Mouse (Mus musculus) CH12.LX (cell line): ENCODE measurements around the gene Abhd2. TPM values are rescaled to one million over a fixed set of nuclear protein-coding genes. Genes with fewer than 3 reads are reported as not detected.

Experiments
- DNase-seq: peaks from one replicate; pipeline ENCODE4 v3.0.0-alpha.2; 2013; ENCODE audit errors: extremely low read depth
- H3K27ac ChIP-seq: 2 replicates; pipeline ENCODE4 v1.5.1; 2012; ENCODE audit warnings: low read depth, mild to moderate bottlenecking, control low read depth, moderate library complexity; ENCODE audit not compliant: insufficient read depth
- H3K27me3 ChIP-seq: replicated peaks from 2 replicates; pipeline ENCODE3; 2012; ENCODE audit warnings: inconsistent platforms
- H3K36me3 ChIP-seq, 2 experiments: replicated peaks in 1 of 2; 2 replicates each; pipeline versions ENCODE3 to v1.6.1; 2012; ENCODE audit warnings: inconsistent platforms in 1 of 2, low read length in 1 of 2, mild to moderate bottlenecking in 1 of 2, mixed read lengths in 1 of 2, moderate library complexity in 1 of 2; ENCODE audit not compliant: control insufficient read depth in 1 of 2, insufficient read depth in 1 of 2
- H3K4me1 ChIP-seq, 2 experiments: 2 replicates each; pipeline ENCODE4 v1.6.1; 2012; ENCODE audit warnings: inconsistent platforms in 1 of 2, moderate library complexity in 1 of 2; ENCODE audit not compliant: insufficient read depth in 2 of 2, control insufficient read depth in 1 of 2
- H3K4me2 ChIP-seq: 2 replicates; pipeline ENCODE4 v1.6.1; 2012; ENCODE audit warnings: low read depth, mild to moderate bottlenecking, control low read depth; ENCODE audit not compliant: poor library complexity, insufficient read depth, severe bottlenecking
- H3K4me3 ChIP-seq, 3 experiments: fragments of 150-350 bp in 1 of 3; sonication (generic) in 1 of 3; replicated peaks in 1 of 3; 2 replicates each; pipeline versions ENCODE3 to v1.5.1; 2011 to 2012; ENCODE audit warnings: low read depth in 2 of 3, low read length in 2 of 3, mild to moderate bottlenecking in 2 of 3, moderate library complexity in 2 of 3, control low read depth in 1 of 3, improper control_type of control experiment in 1 of 3, inconsistent platforms in 1 of 3, mixed read lengths in 1 of 3; ENCODE audit not compliant: poor library complexity in 1 of 3
- H3K79me2 ChIP-seq: replicated peaks from 2 replicates; pipeline ENCODE4 v1.6.1; 2012; ENCODE audit warnings: mild to moderate bottlenecking, moderate library complexity; ENCODE audit not compliant: control insufficient read depth, poor library complexity, insufficient read depth, severe bottlenecking; ENCODE audit errors: extremely low read depth
- H3K9ac ChIP-seq: 2 replicates; pipeline ENCODE4 v1.6.1; 2012; ENCODE audit warnings: low read depth, mild to moderate bottlenecking, control low read depth, moderate library complexity; ENCODE audit not compliant: insufficient read depth
- H3K9me3 ChIP-seq: replicated peaks from 2 replicates; pipeline ENCODE3; 2012; ENCODE audit warnings: low read length, inconsistent platforms, mixed read lengths
- BHLHE40 ChIP-seq: IDR thresholded peaks from 2 replicates; pipeline ENCODE4 v1.6.1; 2011; ENCODE audit warnings: mild to moderate bottlenecking, low read depth, low read length, improper control_type of control experiment
- CHD1 ChIP-seq: IDR thresholded peaks from 2 replicates; pipeline ENCODE4 v1.6.1; 2012; ENCODE audit warnings: low read depth, low read length, improper control_type of control experiment, inconsistent platforms
- CHD2 ChIP-seq: IDR thresholded peaks from 2 replicates; pipeline ENCODE4 v1.6.1; 2011; ENCODE audit warnings: low read length, improper control_type of control experiment
- CTCF ChIP-seq, 2 experiments: IDR thresholded peaks in 1 of 2; conservative IDR thresholded peaks in 1 of 2; 2 replicates each; pipeline ENCODE4 v1.5.1; 2011 to 2012; ENCODE audit warnings: low read depth in 2 of 2, low read length in 2 of 2, improper control_type of control experiment in 1 of 2, inconsistent platforms in 1 of 2, mild to moderate bottlenecking in 1 of 2, moderate library complexity in 1 of 2
- ELF1 ChIP-seq: IDR thresholded peaks from 2 replicates; pipeline ENCODE4 v1.6.1; 2014; ENCODE audit warnings: low read depth, mild to moderate bottlenecking, inconsistent platforms, low read length, improper control_type of control experiment
- ETS1 ChIP-seq: conservative IDR thresholded peaks from 2 replicates; pipeline ENCODE4 v1.6.1; 2012; ENCODE audit warnings: low read depth, mild to moderate bottlenecking, inconsistent platforms, low read length, improper control_type of control experiment, moderate library complexity
- GABPA ChIP-seq: IDR thresholded peaks from 2 replicates; pipeline ENCODE4 v1.6.1; 2012; ENCODE audit warnings: low read depth, low read length, improper control_type of control experiment, inconsistent platforms; ENCODE audit not compliant: insufficient replicate concordance
- HCFC1 ChIP-seq: IDR thresholded peaks from 2 replicates; pipeline ENCODE4 v1.6.1; 2012; ENCODE audit warnings: low read depth, mild to moderate bottlenecking, inconsistent platforms, low read length, improper control_type of control experiment
- IRF4 ChIP-seq: IDR thresholded peaks from 2 replicates; pipeline ENCODE4 v1.6.1; 2014; ENCODE audit warnings: low read depth, mild to moderate bottlenecking, inconsistent platforms, low read length, improper control_type of control experiment
- JUND ChIP-seq: conservative IDR thresholded peaks from 2 replicates; pipeline ENCODE4 v1.6.1; 2011; ENCODE audit warnings: low read depth, low read length, improper control_type of control experiment
- KAT2A ChIP-seq: IDR thresholded peaks from 2 replicates; pipeline ENCODE4 v1.6.1; 2012; ENCODE audit warnings: low read length, improper control_type of control experiment, inconsistent platforms; ENCODE audit not compliant: insufficient replicate concordance
- MAFK ChIP-seq: IDR thresholded peaks from 2 replicates; pipeline ENCODE4 v1.6.1; 2011; ENCODE audit warnings: low read length, improper control_type of control experiment; ENCODE audit not compliant: insufficient replicate concordance
- MAZ ChIP-seq: IDR thresholded peaks from 2 replicates; pipeline ENCODE4 v1.6.1; 2012; ENCODE audit warnings: low read depth, mild to moderate bottlenecking, inconsistent platforms, low read length, improper control_type of control experiment, moderate library complexity
- MEF2A ChIP-seq: IDR thresholded peaks from 2 replicates; pipeline ENCODE4 v1.6.1; 2014; ENCODE audit warnings: low read depth, mild to moderate bottlenecking, inconsistent platforms, low read length, improper control_type of control experiment, borderline replicate concordance
- MXI1 ChIP-seq: IDR thresholded peaks from 2 replicates; pipeline ENCODE4 v1.6.1; 2011; ENCODE audit warnings: mild to moderate bottlenecking, low read depth, low read length, improper control_type of control experiment
- NELFE ChIP-seq: IDR thresholded peaks from 2 replicates; pipeline ENCODE4 v1.6.1; 2011; ENCODE audit warnings: low read depth, low read length, improper control_type of control experiment
- NRF1 ChIP-seq: IDR thresholded peaks from 2 replicates; pipeline ENCODE4 v1.6.1; 2014; ENCODE audit warnings: low read depth, mild to moderate bottlenecking, inconsistent platforms, low read length, improper control_type of control experiment, moderate library complexity
- POLR2A ChIP-seq: IDR thresholded peaks from 2 replicates; pipeline ENCODE4 v1.6.1; 2011; ENCODE audit warnings: low read depth, mild to moderate bottlenecking, improper control_type of control experiment, low read length
- POLR2AphosphoS2 ChIP-seq: IDR thresholded peaks from 2 replicates; pipeline ENCODE4 v1.6.1; 2011; ENCODE audit warnings: low read depth, low read length, improper control_type of control experiment
- RAD21 ChIP-seq: IDR thresholded peaks from 2 replicates; pipeline ENCODE4 v1.6.1; 2011; ENCODE audit warnings: low read depth, mild to moderate bottlenecking, low read length, improper control_type of control experiment, moderate library complexity
- RCOR1 ChIP-seq: conservative IDR thresholded peaks from 2 replicates; pipeline ENCODE4 v1.6.1; 2012; ENCODE audit warnings: low read depth, mild to moderate bottlenecking, inconsistent platforms, low read length, improper control_type of control experiment
- SIN3A ChIP-seq: IDR thresholded peaks from 2 replicates; pipeline ENCODE4 v1.6.1; 2012; ENCODE audit warnings: low read length, improper control_type of control experiment, inconsistent platforms
- SMC3 ChIP-seq: IDR thresholded peaks from 2 replicates; pipeline ENCODE4 v1.6.1; 2011; ENCODE audit warnings: low read depth, low read length, improper control_type of control experiment
- TBP ChIP-seq: conservative IDR thresholded peaks from 2 replicates; pipeline ENCODE4 v1.6.1; 2011; ENCODE audit warnings: low read depth, low read length, improper control_type of control experiment
- USF2 ChIP-seq: conservative IDR thresholded peaks from 2 replicates; pipeline ENCODE4 v1.6.1; 2011; ENCODE audit warnings: low read depth, low read length, improper control_type of control experiment
- ZC3H11A ChIP-seq: IDR thresholded peaks from 2 replicates; pipeline ENCODE4 v1.6.1; 2012; ENCODE audit warnings: low read depth, mild to moderate bottlenecking, inconsistent platforms, low read length, improper control_type of control experiment
- ZMIZ1 ChIP-seq: IDR thresholded peaks from 2 replicates; pipeline ENCODE4 v1.6.1; 2012; ENCODE audit warnings: low read depth, mild to moderate bottlenecking, inconsistent platforms, low read length, improper control_type of control experiment
- dilution Hi-C: fragments of 300-500 bp; cut with MboI; formaldehyde crosslinking; loops from 2 replicates; pipeline ENCODE4 v1.14.3; 2020; ENCODE audit warnings: low sequenced_read_pairs; ENCODE audit not compliant: extremely low pct_unique_long_range_greater_than_20kb, extremely low pct_ligation_motif_present
- in situ Hi-C: fragments of 300-500 bp; cut with MboI; formaldehyde crosslinking; loops from 3 replicates; pipeline ENCODE4 v1.14.3; 2019; ENCODE audit warnings: low sequenced_read_pairs, low pct_ligation_motif_present, low pct_unique_long_range_greater_than_20kb, mixed read lengths
- polyA plus RNA-seq: library from polyadenylated mRNA; unstranded; fragments of >175 nt; gene quantifications from 2 replicates; pipeline ENCODE4 v1.2.1, GENCODE M21; 2012; ENCODE audit warnings: low read depth; ENCODE audit not compliant: insufficient read length
- total RNA-seq, 2 experiments: library from RNA; depleted of rRNA; stranded (reverse); fragments of 300-350 nt in 1 of 2; fragments of >200 nt in 1 of 2; gene quantifications; 2 replicates each; pipeline ENCODE4 v1.2.3; 2012 to 2014

The Abhd2 gene
- total and polyA plus RNA-seq, 3 experiments = 6.0 to 15.4 (median 9.9) TPM

GRCm38 (mm10) chr7:79398426-79398825 is 125.4 kb downstream of the Abhd2 start:
- no peak overlapping the region for H3K27ac ChIP-seq
- DNase-seq = no peak
- no peaks in the 10 kb centered on the region for H3K79me2 ChIP-seq
- dilution Hi-C loops = no loop called here
- H3K9ac ChIP-seq = no peak overlapping the region
- no peak overlapping the region for H3K4me2 ChIP-seq
- in situ Hi-C loops = no loop called here
- peaks cover 4 to 15% of the 10 kb centered on the region in 2 experiments for H3K4me1 ChIP-seq
- H3K4me3 ChIP-seq = no peak overlapping the region
- TF ChIP-seq ELF1 (no peak), MAFK (no peak), RAD21 (no peak), USF2 (no peak), POLR2AphosphoS2 (no peak), RCOR1 (no peak), MXI1 (no peak), BHLHE40 (no peak), NRF1 (no peak), ZC3H11A (no peak), NELFE (no peak), IRF4 (no peak), MEF2A (no peak), POLR2A (no peak), KAT2A (no peak), HCFC1 (no peak), CHD1 (no peak)
- H3K9me3 ChIP-seq = no peaks in the 10 kb centered on the region
- H3K36me3 ChIP-seq = peaks cover 13 to 79% of the 10 kb centered on the region in 2 experiments
- H3K27me3 ChIP-seq = no peaks in the 10 kb centered on the region

- TF ChIP-seq TBP (no peak), NRF1 (no peak), ZC3H11A (no peak), SIN3A (no peak), POLR2AphosphoS2 (no peak), KAT2A (no peak), BHLHE40 (no peak), CTCF (conservative IDR thresholded peaks at IDR 0.05 in 1 of 2, IDR thresholded peaks at IDR 0.05 in 1 of 2; ENCODE audit: low read depth in 2 of 2, low read length in 2 of 2) (no peak), ETS1 (no peak), CHD1 (no peak), ZMIZ1 (no peak), USF2 (no peak), SMC3 (no peak), ELF1 (no peak), RAD21 (no peak), CHD2 (no peak), GABPA (no peak), JUND (no peak), MAZ (no peak), POLR2A (no peak)
- H3K36me3 ChIP-seq = peaks cover 16 to 81% of the 10 kb centered on the region in 2 experiments
- H3K27me3 ChIP-seq = no peaks in the 10 kb centered on the region
- in situ Hi-C loops = no loop called here
- H3K79me2 ChIP-seq = no peaks in the 10 kb centered on the region
- no peak for DNase-seq
- H3K4me2 ChIP-seq = no peak overlapping the region
- no peak overlapping the region for H3K4me3 ChIP-seq
- peaks cover 1 to 9% of the 10 kb centered on the region in 2 experiments for H3K4me1 ChIP-seq
- no peaks in the 10 kb centered on the region for H3K9me3 ChIP-seq
- no peak overlapping the region for H3K9ac ChIP-seq
- H3K27ac ChIP-seq = no peak overlapping the region
- dilution Hi-C loops = no loop called here
Observed at GRCm38 (mm10) chr7:79398971-79399370, 126.0 kb downstream of the Abhd2 start.
